Mouse (Mus musculus): ENCODE measurements at regions not wholly inside any gene's neighbourhood (a gene's known extent, or its start where the extent isn't known, plus 50 kb on each side); places are given as distances from the start of the nearest gene placed in this dataset.

DNA sequence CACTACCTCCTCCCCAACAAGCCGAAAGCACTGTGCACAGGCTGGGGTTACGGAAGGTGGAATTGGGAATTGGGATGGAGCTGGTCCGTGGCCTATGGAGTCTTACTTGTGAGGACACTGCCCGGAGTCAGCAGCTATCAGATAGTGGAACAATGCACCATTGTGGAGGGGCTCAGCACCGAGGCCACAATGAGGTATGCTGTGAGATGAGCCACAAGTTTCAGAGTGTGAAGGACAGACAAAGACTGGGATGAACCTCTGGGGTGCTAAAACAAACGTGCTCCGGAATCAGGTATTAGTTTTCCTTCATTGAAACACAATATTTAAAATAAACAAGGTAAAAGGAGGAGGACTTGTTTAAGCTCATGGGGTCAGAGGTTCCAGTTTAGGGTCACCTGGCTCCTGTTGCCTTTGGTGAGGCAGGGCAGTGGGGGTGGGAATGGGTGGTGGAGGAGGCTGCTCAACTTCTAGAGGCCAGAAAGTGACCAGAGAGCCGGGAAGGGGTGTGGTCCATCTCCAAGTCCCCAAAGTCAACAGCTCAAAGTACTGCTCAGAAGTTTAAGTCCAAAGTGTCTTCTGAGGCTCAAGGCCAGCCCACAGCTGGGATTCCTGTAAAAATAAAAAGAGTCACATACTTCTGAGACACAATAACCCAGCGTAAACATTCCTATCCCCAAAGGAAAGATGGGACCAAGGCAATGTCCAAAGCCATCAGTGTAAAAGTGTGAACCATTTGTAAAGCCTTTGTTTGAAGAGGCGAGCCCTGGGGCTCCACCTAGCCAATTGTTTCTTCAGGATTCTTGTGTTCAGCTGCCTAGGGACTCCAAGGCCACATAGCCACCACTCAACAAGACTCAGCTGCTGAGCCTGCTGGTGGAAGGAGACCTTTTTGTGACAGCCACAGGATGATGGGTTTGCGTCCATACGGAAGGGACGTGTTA is 80.1 kb downstream of the Gm525 start:
- intact Hi-C loops (cut with DNase I) = no loop called here
- no peak for DNase-seq (ENCODE audit: low spot score)

DNA sequence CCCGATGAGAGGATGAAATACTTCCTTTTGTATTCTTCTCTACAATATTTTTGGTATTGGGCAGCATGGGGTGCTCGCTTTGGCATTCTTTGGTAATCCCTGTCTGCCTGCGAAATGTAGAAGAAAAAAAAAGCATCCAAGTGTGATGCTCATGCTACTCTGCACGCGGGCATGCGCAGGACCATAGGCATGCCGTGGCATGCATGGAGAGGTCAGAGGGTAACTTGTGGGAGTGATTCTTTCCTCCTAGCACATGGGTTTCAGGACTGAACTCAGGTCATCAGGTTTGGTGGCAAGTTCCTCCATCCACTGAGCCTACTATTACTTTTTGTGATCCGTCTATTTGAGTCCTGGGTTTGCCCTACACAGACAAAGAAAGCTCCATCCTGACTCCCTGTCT is 74.3 kb downstream of the Gm525 start:
- DNase-seq (ENCODE audit: low spot score) = no peak
- intact Hi-C loops (cut with DNase I) = no loop called here

DNA sequence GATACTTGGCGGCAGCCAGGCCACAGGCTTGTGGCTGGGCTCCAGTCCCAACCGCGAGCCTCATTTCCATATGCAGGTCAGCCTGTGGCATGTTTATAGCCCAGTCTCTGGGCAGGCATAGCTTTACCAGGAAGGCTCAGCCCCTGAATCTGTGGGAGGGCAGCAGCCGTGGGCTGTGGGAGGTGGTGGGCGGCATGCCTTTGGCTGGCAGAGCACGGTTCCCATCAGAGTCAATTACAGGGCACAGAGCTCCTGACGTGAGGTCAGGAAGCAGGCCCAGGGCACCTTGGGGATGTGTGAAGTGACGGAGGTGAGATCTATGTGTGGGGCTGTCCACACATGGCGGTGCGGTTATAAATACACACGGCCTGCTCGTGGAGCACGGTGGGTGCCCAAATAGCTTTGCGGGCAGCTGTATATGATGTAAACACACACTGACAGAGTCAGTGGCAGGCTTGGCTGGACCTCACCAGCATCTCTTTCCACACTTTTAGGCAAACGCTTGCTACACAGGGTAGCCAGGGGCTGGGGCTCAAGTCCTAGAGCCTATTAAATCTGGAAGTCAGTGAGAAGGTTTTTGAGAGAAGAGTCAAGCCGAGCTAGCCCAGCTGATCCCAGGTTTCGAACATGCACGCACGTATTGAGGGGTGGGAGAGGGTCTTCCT is 71.8 kb downstream of the Gm525 start:
- intact Hi-C loops (cut with DNase I) = no loop called here

DNA sequence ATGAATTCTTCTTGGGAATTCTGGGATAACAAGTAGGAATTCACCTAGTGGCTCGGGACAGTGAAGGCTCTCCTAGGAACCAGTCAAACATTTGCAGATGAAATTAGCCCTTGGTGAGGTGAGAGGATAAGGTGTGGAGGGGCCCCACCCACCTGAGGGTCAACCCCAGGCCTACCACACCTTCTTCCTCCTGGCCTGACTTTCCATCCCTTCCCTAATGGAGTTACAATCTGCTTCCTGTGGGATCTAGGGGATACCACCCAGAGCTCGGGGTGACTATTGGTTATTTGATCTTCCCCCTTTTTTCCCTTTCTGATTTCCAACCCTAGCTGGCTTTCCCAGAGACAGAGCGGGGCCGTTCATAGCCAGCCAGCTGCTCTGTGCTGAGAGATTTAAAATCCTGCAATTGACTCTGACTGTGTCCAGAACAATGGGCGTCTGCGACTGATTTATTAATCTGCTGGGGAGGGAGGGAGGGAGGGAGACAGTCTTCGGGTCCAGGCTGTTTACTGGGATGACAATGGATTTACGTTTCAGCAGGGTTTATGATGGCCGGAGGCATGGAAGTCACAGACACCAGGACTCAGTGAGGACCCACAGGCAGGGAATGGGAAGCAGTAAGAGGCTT is 69.0 kb downstream of the Gm525 start:
- intact Hi-C loops (cut with DNase I) = no loop called here
- no peak for DNase-seq (ENCODE audit: low spot score)

More for the DNA sequence above, 71.8 kb downstream of the Gm525 start:
- DNase-seq (ENCODE audit: low spot score) = no peak

Measured in heart, postnatal 25 days (tissue).